Mouse (Mus musculus) embryonic facial prominence, embryonic 15.5 days (tissue): ENCODE data around the gene Rtn4rl2. TPM values are rescaled to one million over a fixed set of nuclear protein-coding genes. Genes with fewer than 3 reads are reported as not detected.
A peak's percentile ranks its signal among the peaks of the same experiment; 100 is the strongest.
"Not testable (repeated sequence)": the region's sequence is repeated elsewhere in the genome, so short reads cannot be mapped to it uniquely, and the experiment has no call there.

ENCODE experiments used
- ATAC-seq: fragments of 200-750 bp; cut with Nextera tagmentation; 2 replicates; pipeline ENCODE4 v1.8.0; 2017; ENCODE audit warnings: low read depth, moderate TSS enrichment; ENCODE audit not compliant: insufficient number of reproducible peaks, low FRiP score, low TSS enrichment
- H3K27ac ChIP-seq: fragments of 300-500 bp; sonication (generic); replicated peaks from 2 replicates; pipeline ENCODE4 v1.5.1; 2015; ENCODE audit warnings: mild to moderate bottlenecking, inconsistent platforms
- H3K27me3 ChIP-seq: fragments of 300-500 bp; sonication (generic); 2 replicates; pipeline ENCODE4 v1.6.1; 2015; ENCODE audit warnings: inconsistent platforms
- H3K36me3 ChIP-seq: fragments of 300-500 bp; sonication (generic); 2 replicates; pipeline ENCODE4 v1.6.1; 2015; ENCODE audit warnings: mild to moderate bottlenecking, inconsistent platforms
- H3K4me1 ChIP-seq: fragments of 300-500 bp; sonication (generic); 2 replicates; pipeline ENCODE4 v1.6.1; 2015; ENCODE audit warnings: inconsistent platforms
- H3K4me2 ChIP-seq: fragments of 300-500 bp; sonication (generic); replicated peaks from 2 replicates; pipeline ENCODE4 v1.6.1; 2015; ENCODE audit warnings: mild to moderate bottlenecking, inconsistent platforms
- H3K4me3 ChIP-seq: fragments of 300-500 bp; sonication (generic); replicated peaks from 2 replicates; pipeline ENCODE4 v1.5.1; 2015; ENCODE audit warnings: mild to moderate bottlenecking, inconsistent platforms
- H3K9ac ChIP-seq: fragments of 300-500 bp; sonication (generic); 2 replicates; pipeline ENCODE4 v1.6.1; 2015; ENCODE audit warnings: inconsistent platforms
- H3K9me3 ChIP-seq: fragments of 300-500 bp; sonication (generic); replicated peaks from 2 replicates; pipeline ENCODE4 v1.6.1; 2016; ENCODE audit warnings: inconsistent platforms
- WGBS: fragments of 180-500 bp; shearing (Covaris S2); methylation state at CpG from one replicate; pipeline ENCODE4 v1.1.7; 2015; 5-methylcytosine and 5-hydroxymethylcytosine counted together
- polyA plus RNA-seq: library from polyadenylated mRNA; unstranded; fragments of >200 nt; fragmentation: Nextera tagmentation; extraction: Ambion mirVana; gene quantifications from 2 replicates; pipeline ENCODE4 v1.2.1, GENCODE M21; 2015

The Rtn4rl2 gene
- polyA plus RNA-seq, 1 experiment from 2014 or later = 2.0 TPM

- H3K4me1 ChIP-seq, ATAC-seq: not testable (repeated sequence)
These were observed 10.2 kb upstream of the Rtn4rl2 start for GRCm38 (mm10) chr2:84896686-84897085.

GRCm38 (mm10) chr2:84895495-84896198 lies 9.1 kb upstream of the Rtn4rl2 start:
- Histone ChIP-seq H3K4me1 (no peaks in the 10 kb centered on the region), H3K9ac (no peak overlapping the region), H3K27ac (no peak overlapping the region), H3K4me3 (no peak overlapping the region), H3K9me3 (no peaks in the 10 kb centered on the region), H3K36me3 (no peaks in the 10 kb centered on the region), H3K4me2 (no peak overlapping the region), H3K27me3 (peaks cover 8% of the 10 kb centered on the region; the same call in 1 of the 2 replicates)
- no peak for ATAC-seq
- 70% methylated on average over 4 of the region's 4 CpGs for WGBS

More at GRCm38 (mm10) chr2:84896686-84897085, 10.2 kb upstream of the Rtn4rl2 start:
- H3K27me3 ChIP-seq, H3K9ac ChIP-seq, H3K4me3 ChIP-seq, H3K4me2 ChIP-seq, H3K36me3 ChIP-seq, H3K27ac ChIP-seq, H3K9me3 ChIP-seq: not testable (repeated sequence)
- 93% methylated on average over 5 of the region's 6 CpGs for WGBS

- 31% methylated on average over 6 of the region's 6 CpGs for WGBS
- Histone ChIP-seq H3K4me1 (peaks cover 13% of the 10 kb centered on the region), H3K9ac (no peak overlapping the region), H3K4me3 (no peak overlapping the region), H3K9me3 (no peaks in the 10 kb centered on the region), H3K36me3 (no peaks in the 10 kb centered on the region), H3K4me2 (no peak overlapping the region), H3K27ac (no peak overlapping the region), H3K27me3 (peaks cover 22% of the 10 kb centered on the region)
- no peak for ATAC-seq
These were observed 6.8 kb upstream of the Rtn4rl2 start for GRCm38 (mm10) chr2:84893359-84893758.

GRCm38 (mm10) chr2:84890045-84890340 lies 3.5 kb upstream of the Rtn4rl2 start:
- no peak; the same call in 1 of the 2 replicates for ATAC-seq
- Histone ChIP-seq H3K9me3 (no peaks in the 10 kb centered on the region), H3K4me1 (peaks cover 35% of the 10 kb centered on the region), H3K4me2 (no peak overlapping the region), H3K36me3 (no peaks in the 10 kb centered on the region), H3K4me3 (no peak overlapping the region), H3K27ac (no peak overlapping the region), H3K27me3 (peaks cover 55% of the 10 kb centered on the region), H3K9ac (no peak overlapping the region)
- 0% methylated on average over 5 of the region's 5 CpGs for WGBS

GRCm38 (mm10) chr2:84889316-84890044 lies 3.0 kb upstream of the Rtn4rl2 start:
- H3K27ac ChIP-seq = no peak overlapping the region
- H3K4me2 ChIP-seq = peak overlapping the region; percentile 51
- no peaks in the 10 kb centered on the region for H3K9me3 ChIP-seq
- peak overlapping the region; percentile 32 for H3K4me3 ChIP-seq
- H3K36me3 ChIP-seq = no peaks in the 10 kb centered on the region
- H3K4me1 ChIP-seq = peaks cover 35% of the 10 kb centered on the region
- H3K9ac ChIP-seq = no peak overlapping the region
- ATAC-seq = no peak
- 10% methylated on average over 14 of the region's 14 CpGs for WGBS
- peaks cover 60% of the 10 kb centered on the region for H3K27me3 ChIP-seq

GRCm38 (mm10) chr2:84888657-84889315 lies 2.3 kb upstream of the Rtn4rl2 start:
- Histone ChIP-seq H3K9ac (no peak overlapping the region), H3K9me3 (no peaks in the 10 kb centered on the region), H3K27me3 (peaks cover 67% of the 10 kb centered on the region), H3K4me3 (peak overlapping the region; percentile 32), H3K4me1 (peaks cover 35% of the 10 kb centered on the region), H3K27ac (no peak overlapping the region), H3K4me2 (peak overlapping the region; percentile 51), H3K36me3 (no peaks in the 10 kb centered on the region)
- WGBS = 2% methylated on average over 28 of the region's 28 CpGs
- no peak for ATAC-seq

- 0 out of 2 replicates have a peak, but pooled peaks have one; percentile 44 for ATAC-seq
- no peak overlapping the region for H3K27ac ChIP-seq
- peaks cover 79% of the 10 kb centered on the region for H3K27me3 ChIP-seq
- H3K9me3 ChIP-seq = no peaks in the 10 kb centered on the region
- no peaks in the 10 kb centered on the region for H3K36me3 ChIP-seq
- peaks cover 45% of the 10 kb centered on the region for H3K4me1 ChIP-seq
- under 1% methylated on average over 58 of the region's 58 CpGs for WGBS
- H3K4me3 ChIP-seq = peak overlapping the region; percentile 60
- H3K4me2 ChIP-seq = peak overlapping the region; percentile 80
- H3K9ac ChIP-seq = no peak overlapping the region
These were observed 1.1 kb upstream of the Rtn4rl2 start for GRCm38 (mm10) chr2:84887411-84888271.

- H3K4me3 ChIP-seq = peak overlapping the region; percentile 60
- H3K4me2 ChIP-seq = peak overlapping the region; percentile 80
- no peak overlapping the region for H3K27ac ChIP-seq
- H3K36me3 ChIP-seq = no peaks in the 10 kb centered on the region
- ATAC-seq = peak; percentile 36; the same call in 1 of the 2 replicates
- H3K4me1 ChIP-seq = peaks cover 48% of the 10 kb centered on the region
- whole genome bisulfite sequencing = under 1% methylated on average over 39 of the region's 39 CpGs
- no peak overlapping the region for H3K9ac ChIP-seq
- H3K27me3 ChIP-seq = peaks cover 84% of the 10 kb centered on the region
- no peaks in the 10 kb centered on the region for H3K9me3 ChIP-seq
These were observed 341 bp upstream of the Rtn4rl2 start for GRCm38 (mm10) chr2:84886821-84887281.

- no peak overlapping the region for H3K27ac ChIP-seq
- H3K4me3 ChIP-seq = peak overlapping the region; percentile 60; the same call in 1 of the 2 replicates
- peak overlapping the region; percentile 80 for H3K4me2 ChIP-seq
- no peak for ATAC-seq
- peaks cover 48% of the 10 kb centered on the region for H3K4me1 ChIP-seq
- no peaks in the 10 kb centered on the region for H3K36me3 ChIP-seq
- WGBS = 13% methylated on average over 21 of the region's 23 CpGs
- H3K27me3 ChIP-seq = peaks cover 85% of the 10 kb centered on the region
- H3K9ac ChIP-seq = no peak overlapping the region
- no peaks in the 10 kb centered on the region for H3K9me3 ChIP-seq
These were observed 1.1 kb downstream of the Rtn4rl2 start for GRCm38 (mm10) chr2:84885084-84886055.

GRCm38 (mm10) chr2:84884611-84885010 lies 1.9 kb downstream of the Rtn4rl2 start:
- Histone ChIP-seq H3K4me3 (no peak overlapping the region), H3K4me1 (peaks cover 45% of the 10 kb centered on the region), H3K27ac (no peak overlapping the region), H3K9ac (no peak overlapping the region), H3K36me3 (no peaks in the 10 kb centered on the region), H3K4me2 (no peak overlapping the region), H3K9me3 (no peaks in the 10 kb centered on the region), H3K27me3 (peaks cover 84% of the 10 kb centered on the region)
- ATAC-seq = no peak
- 48% methylated on average over 4 of the region's 4 CpGs for WGBS
